Mouse (Mus musculus) cortical plate, adult 2 months (tissue): Measurements from ENCODE around the gene Cpsf6.

Experiments used
- CTCF ChIP-seq: fragments of 200-500 bp; IDR thresholded peaks from 2 replicates; pipeline ENCODE4 v1.5.1; 2011; ENCODE audit warnings: mild to moderate bottlenecking, control low read depth, low read length; ENCODE audit not compliant: insufficient read depth; ENCODE audit errors: extremely low read depth
- POLR2A ChIP-seq: fragments of 200-500 bp; IDR thresholded peaks from 2 replicates; pipeline ENCODE4 v1.6.1; 2011; ENCODE audit warnings: mild to moderate bottlenecking, low read length, control low read depth; ENCODE audit not compliant: insufficient read depth; ENCODE audit errors: extremely low read depth

DNA sequence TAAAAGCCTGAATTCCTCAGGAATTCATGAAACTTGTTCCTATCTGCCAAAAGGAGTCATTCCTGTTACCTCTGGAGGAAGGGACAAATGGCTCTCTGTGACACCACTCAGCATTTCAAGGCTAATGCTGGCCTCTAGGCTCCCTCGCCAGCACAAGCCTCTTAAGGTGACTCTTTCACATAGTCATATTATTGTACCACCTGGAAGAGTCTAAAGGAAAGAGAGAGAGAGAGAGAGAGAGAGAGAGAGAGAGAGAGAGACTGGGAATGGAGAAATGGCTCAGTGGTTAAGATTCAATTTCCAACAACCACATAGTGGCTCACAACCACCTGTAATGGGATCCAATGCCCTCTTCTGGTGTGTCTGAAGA is 9.5 kb upstream of the Cpsf6 start:
- TF ChIP-seq CTCF (no peak), POLR2A (no peak)
